Mouse (Mus musculus) adrenal gland, postnatal 10 days (tissue): ENCODE data around the gene Gm16867. TPM values are rescaled to one million over a fixed set of nuclear protein-coding genes. Genes with fewer than 3 reads are reported as not detected.
"Not testable (repeated sequence)": the region's sequence is repeated elsewhere in the genome, so short reads cannot be mapped to it uniquely, and the experiment has no call there.

Experiments
- DNase-seq: peaks from one replicate; pipeline ENCODE4 v3.0.0; 2021; ENCODE audit warnings: mixed read lengths
- long read RNA-seq, 2 experiments: library from polyadenylated mRNA; stranded (forward); transcript quantifications; one replicate each; pipeline ENCODE4 v2.0.0; 2021
- total RNA-seq, 2 experiments: library from RNA; stranded (reverse); gene quantifications; 2 replicates each; pipeline ENCODE4 v1.2.3; 2021

Gm16867 gene
- total RNA-seq = 1 to 10 TPM; 5.6 to 7.1 TPM
- long read RNA-seq, experiment 1, partial matches to known transcripts = 0 of 3 reads
- long read RNA-seq, experiment 1, other reads (novel, unspliced or antisense) = 3 of 3 reads
- long read RNA-seq, experiment 2, partial matches to known transcripts = 0 of 3 reads
- long read RNA-seq, experiment 2, other reads (novel, unspliced or antisense) = 3 of 3 reads

GRCm38 (mm10) chr14:69503174-69503573, at the start of gene Gm16867:
Gm16867 (minus strand) TSS chr14:69503362.
- DNase-seq = not testable (repeated sequence)

GRCm38 (mm10) chr14:69547310-69547709, 44.1 kb upstream of the Gm16867 start:
- not testable (repeated sequence) for DNase-seq

GRCm38 (mm10) chr14:69545052-69545451, 41.9 kb upstream of the Gm16867 start:
- not testable (repeated sequence) for DNase-seq

GRCm38 (mm10) chr14:69544033-69544432, 40.9 kb upstream of the Gm16867 start:
- not testable (repeated sequence) for DNase-seq

- DNase-seq = not testable (repeated sequence)
These were observed 39.5 kb upstream of the Gm16867 start for GRCm38 (mm10) chr14:69542695-69543094.

GRCm38 (mm10) chr14:69540113-69540512, 37.0 kb upstream of the Gm16867 start:
- not testable (repeated sequence) for DNase-seq

- DNase-seq = not testable (repeated sequence)
These were observed 33.4 kb upstream of the Gm16867 start for GRCm38 (mm10) chr14:69536539-69536938.

GRCm38 (mm10) chr14:69526202-69526601, 23.0 kb upstream of the Gm16867 start:
- not testable (repeated sequence) for DNase-seq

GRCm38 (mm10) chr14:69523001-69523400, 19.8 kb upstream of the Gm16867 start:
- DNase-seq = not testable (repeated sequence)

- DNase-seq = not testable (repeated sequence)
These were observed 17.6 kb upstream of the Gm16867 start for GRCm38 (mm10) chr14:69520810-69521209.

- not testable (repeated sequence) for DNase-seq
These were observed 9.3 kb upstream of the Gm16867 start, which contains the start of gene Gm27179 for GRCm38 (mm10) chr14:69512449-69512848. Gm27179 (minus strand) TSS chr14:69512549.

GRCm38 (mm10) chr14:69507000-69507399, 3.8 kb upstream of the Gm16867 start:
- DNase-seq = not testable (repeated sequence)

- not testable (repeated sequence) for DNase-seq
These were observed 567 bp downstream of the Gm16867 start for GRCm38 (mm10) chr14:69502440-69503150.

GRCm38 (mm10) chr14:69496259-69496658, 6.9 kb downstream of the Gm16867 start:
- DNase-seq = not testable (repeated sequence)

- not testable (repeated sequence) for DNase-seq
These were observed 8.2 kb downstream of the Gm16867 start for GRCm38 (mm10) chr14:69494946-69495345.

- not testable (repeated sequence) for DNase-seq
These were observed 8.6 kb downstream of the Gm16867 start for GRCm38 (mm10) chr14:69494522-69494921.

GRCm38 (mm10) chr14:69488001-69488400, 15.2 kb downstream of the Gm16867 start:
- DNase-seq = not testable (repeated sequence)

- DNase-seq = not testable (repeated sequence)
These were observed 17.6 kb downstream of the Gm16867 start for GRCm38 (mm10) chr14:69485466-69486135.

- not testable (repeated sequence) for DNase-seq
These were observed 29.1 kb downstream of the Gm16867 start for GRCm38 (mm10) chr14:69473941-69474646.

GRCm38 (mm10) chr14:69473322-69473721, 29.8 kb downstream of the Gm16867 start:
- DNase-seq = not testable (repeated sequence)

- not testable (repeated sequence) for DNase-seq
These were observed 32.9 kb downstream of the Gm16867 start for GRCm38 (mm10) chr14:69470122-69470708.
